Mouse (Mus musculus) adrenal gland, adult (tissue): Measurements from ENCODE around the gene Smtnl2.
"Not testable (repeated sequence)": the region's sequence is repeated elsewhere in the genome, so short reads cannot be mapped to it uniquely, and the experiment has no call there.

Experiments used
- DNase-seq, 2 experiments: peaks; one replicate each; pipeline ENCODE4 v3.0.0; 2022 to 2023; ENCODE audit warnings: low spot score in 1 of 2; ENCODE audit not compliant: inconsistent age in 2 of 2

Smtnl2 gene

GRCm38 (mm10) chr11:72363523-72364240, 47.8 kb downstream of the Smtnl2 start:
- peak in 1 of 2 experiments; percentile 68 for DNase-seq

- no peak for DNase-seq
These were observed 49.2 kb downstream of the Smtnl2 start, which contains the start of gene Tekt1 for GRCm38 (mm10) chr11:72362347-72362741. Gene Tekt1 (minus strand): TSS chr11:72362442.

GRCm38 (mm10) chr11:72361385-72362346, 49.8 kb downstream of the Smtnl2 start:
- peak; percentile 66 to 88 for DNase-seq

- DNase-seq = peak; percentile 52 to 89
These were observed 56.4 kb downstream of the Smtnl2 start for GRCm38 (mm10) chr11:72354971-72355728.

GRCm38 (mm10) chr11:72353186-72353585, 58.3 kb downstream of the Smtnl2 start:
- DNase-seq = no peak

- no peak for DNase-seq
These were observed 59.2 kb downstream of the Smtnl2 start for GRCm38 (mm10) chr11:72352272-72352671.

GRCm38 (mm10) chr11:72349652-72350051, 61.9 kb downstream of the Smtnl2 start:
- no peak for DNase-seq

GRCm38 (mm10) chr11:72349016-72349415, 62.5 kb downstream of the Smtnl2 start:
- no peak for DNase-seq

- no peak for DNase-seq
These were observed 63.0 kb downstream of the Smtnl2 start for GRCm38 (mm10) chr11:72348563-72348962.

- DNase-seq = no peak
These were observed 67.0 kb downstream of the Smtnl2 start for GRCm38 (mm10) chr11:72344486-72344885.

- peak; percentile 33 to 78 for DNase-seq
These were observed 67.6 kb downstream of the Smtnl2 start for GRCm38 (mm10) chr11:72343904-72344303.

- DNase-seq = not testable (repeated sequence)
These were observed 68.3 kb downstream of the Smtnl2 start for GRCm38 (mm10) chr11:72343238-72343625.

GRCm38 (mm10) chr11:72342549-72343237, 68.8 kb downstream of the Smtnl2 start:
- DNase-seq = peak; percentile 51 to 87

GRCm38 (mm10) chr11:72339716-72340115, 71.8 kb downstream of the Smtnl2 start:
- no peak for DNase-seq
